Mouse (Mus musculus): ENCODE measurements around the gene Eln. TPM values are rescaled to one million over a fixed set of nuclear protein-coding genes. Genes with fewer than 3 reads are reported as not detected.

Gene Eln
- polyA plus RNA-seq, 1 experiment from 2014 or later = 53.8 TPM

DNA sequence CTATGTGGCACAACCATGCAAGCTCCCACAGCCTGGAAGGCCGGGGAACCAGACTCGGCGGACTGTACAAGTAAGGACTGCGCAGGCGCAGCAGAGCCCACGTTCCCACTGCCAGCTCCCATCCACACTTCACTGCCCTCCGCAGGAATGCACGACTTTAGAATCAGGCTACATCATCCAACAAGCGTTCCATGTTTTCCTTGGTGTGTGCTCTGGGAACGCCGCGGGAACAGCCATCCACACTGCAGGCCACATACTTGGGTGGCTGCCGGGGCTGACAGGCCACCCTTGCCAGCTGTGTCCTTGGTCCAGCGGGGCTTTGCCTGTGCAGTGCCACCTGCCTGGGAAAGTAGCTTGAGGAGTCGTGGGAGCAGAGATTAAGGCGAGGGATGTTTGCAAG lies 18.3 kb upstream of the Eln start:
- Histone ChIP-seq H3K27me3 (peaks cover 2% of the 10 kb centered on the region; the same call in 1 of the 2 replicates), H3K36me3 (no peaks in the 10 kb centered on the region), H3K4me2 (replicated peaks) (no peak overlapping the region), H3K9ac (no peak overlapping the region), H3K27ac (no peak overlapping the region), H3K9me3 (no peaks in the 10 kb centered on the region), H3K4me1 (peaks cover 17% of the 10 kb centered on the region), H3K4me3 (no peak overlapping the region)
- WGBS = 85% methylated on average over 16 of the region's 16 CpGs
- no peak for ATAC-seq (ENCODE audit: low FRiP score, low read depth)

DNA sequence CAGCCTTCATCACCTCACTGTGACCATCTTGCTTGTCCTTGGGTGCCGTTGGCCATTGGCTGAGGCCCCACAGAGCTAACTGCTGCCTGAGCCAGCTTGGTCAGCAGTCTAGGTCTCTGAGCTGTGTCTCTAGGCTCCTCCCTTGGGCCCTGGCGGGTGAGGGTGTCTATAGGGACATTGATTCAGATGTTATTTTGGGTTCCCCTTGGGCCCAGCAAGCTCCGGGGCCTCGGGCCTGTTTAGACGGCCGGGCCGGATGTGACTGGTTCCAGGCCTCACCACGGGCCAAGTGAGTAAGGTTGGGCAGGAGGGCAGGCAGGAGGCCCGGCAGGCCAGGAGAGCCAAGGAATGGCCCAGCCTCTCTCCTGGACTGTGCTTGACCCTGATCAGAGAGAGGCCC lies 16.2 kb upstream of the Eln start:
- 87% methylated on average over 9 of the region's 9 CpGs for WGBS

GRCm38 (mm10) chr5:134761409-134762124 lies 14.4 kb upstream of the Eln start:
- H3K27ac ChIP-seq = peak overlapping the region; percentile 81
- H3K27me3 ChIP-seq = peaks cover under 1% of the 10 kb centered on the region; the same call in 1 of the 2 replicates
- H3K4me3 ChIP-seq = no peak overlapping the region
- WGBS = 47% methylated on average over 18 of the region's 18 CpGs
- H3K4me1 ChIP-seq = peaks cover 17% of the 10 kb centered on the region
- no peak overlapping the region for H3K9ac ChIP-seq
- H3K36me3 ChIP-seq = no peaks in the 10 kb centered on the region
- H3K9me3 ChIP-seq = no peaks in the 10 kb centered on the region
- peak; percentile 79 for ATAC-seq (ENCODE audit: low FRiP score, low read depth)
- H3K4me2 ChIP-seq (replicated peaks) = peak overlapping the region; percentile 21; the same call in 1 of the 2 replicates

More for the DNA sequence above, 16.2 kb upstream of the Eln start:
- no peak overlapping the region for H3K9ac ChIP-seq
- H3K4me3 ChIP-seq = no peak overlapping the region
- no peak for ATAC-seq (ENCODE audit: low FRiP score, low read depth)
- H3K9me3 ChIP-seq = no peaks in the 10 kb centered on the region
- no peaks in the 10 kb centered on the region for H3K36me3 ChIP-seq
- H3K27me3 ChIP-seq = no peaks in the 10 kb centered on the region; the same call in 1 of the 2 replicates
- H3K4me2 ChIP-seq (replicated peaks) = no peak overlapping the region
- H3K4me1 ChIP-seq = peaks cover 17% of the 10 kb centered on the region
- H3K27ac ChIP-seq = no peak overlapping the region

- Histone ChIP-seq H3K9me3 (no peaks in the 10 kb centered on the region), H3K27ac (no peak overlapping the region; the same call in 1 of the 2 replicates), H3K36me3 (no peaks in the 10 kb centered on the region), H3K27me3 (peaks cover 2% of the 10 kb centered on the region; the same call in 1 of the 2 replicates), H3K4me3 (no peak overlapping the region), H3K4me2 (replicated peaks) (no peak overlapping the region), H3K4me1 (peaks cover 17% of the 10 kb centered on the region), H3K9ac (no peak overlapping the region)
- ATAC-seq (ENCODE audit: low FRiP score, low read depth) = no peak
- 28% methylated on average over 13 of the region's 13 CpGs for WGBS
Observed at GRCm38 (mm10) chr5:134756031-134756430, 8.9 kb upstream of the Eln start.

- ATAC-seq (ENCODE audit: low FRiP score, low read depth) = no peak
- 57% methylated on average over 10 of the region's 10 CpGs for WGBS
- H3K27ac ChIP-seq = no peak overlapping the region
- H3K9ac ChIP-seq = no peak overlapping the region
- no peaks in the 10 kb centered on the region for H3K36me3 ChIP-seq
- H3K4me1 ChIP-seq = peaks cover 22% of the 10 kb centered on the region
- no peaks in the 10 kb centered on the region for H3K9me3 ChIP-seq
- H3K4me3 ChIP-seq = no peak overlapping the region
- 0 out of 2 replicates have a peak, but pooled peaks cover 8% of the 10 kb centered on the region for H3K27me3 ChIP-seq
- H3K4me2 ChIP-seq (replicated peaks) = no peak overlapping the region
Observed at GRCm38 (mm10) chr5:134754096-134754495, 7.0 kb upstream of the Eln start.

- 51% methylated on average over 7 of the region's 7 CpGs for WGBS
- no peak for ATAC-seq (ENCODE audit: low FRiP score, low read depth)
Observed at GRCm38 (mm10) chr5:134750469-134750868, 3.3 kb upstream of the Eln start.

DNA sequence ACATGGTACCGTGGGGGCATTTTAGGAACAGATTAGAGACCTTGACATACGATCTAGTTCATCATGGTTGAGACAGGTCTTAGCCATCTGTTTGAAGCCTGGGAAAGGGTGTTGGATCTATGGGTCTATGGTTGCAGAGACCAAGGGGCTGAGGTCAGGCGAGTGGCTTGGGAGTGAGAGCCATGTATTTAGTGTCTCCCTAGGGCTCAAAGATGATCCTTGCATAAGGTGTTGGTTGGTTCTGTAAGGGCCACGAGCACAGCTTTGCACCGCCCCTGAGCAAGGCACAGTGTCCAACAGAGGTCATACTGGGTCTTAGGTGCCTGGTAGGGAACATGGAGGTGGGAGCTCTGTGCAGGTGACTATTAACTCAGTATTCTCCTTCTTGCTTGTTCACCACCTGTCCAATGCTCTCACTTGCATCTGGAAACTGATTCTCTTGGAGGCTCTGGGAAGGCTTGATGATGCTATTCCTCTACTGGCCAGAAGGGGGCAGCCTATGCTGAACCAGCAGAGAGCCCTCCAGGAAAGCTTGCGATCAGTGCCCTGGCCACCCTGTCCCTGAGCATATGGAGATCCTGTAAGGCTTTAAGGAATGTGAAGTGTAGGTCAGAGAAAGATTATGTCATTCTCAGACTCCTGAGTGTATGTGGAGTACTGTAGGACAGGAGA lies 960 bp upstream of the Eln start:
- Histone ChIP-seq H3K9ac (no peak overlapping the region), H3K27ac (peak overlapping the region; percentile 85), H3K36me3 (no peaks in the 10 kb centered on the region), H3K4me3 (peak overlapping the region; percentile 52; the same call in 1 of the 2 replicates), H3K27me3 (peaks cover 27% of the 10 kb centered on the region; the same call in 1 of the 2 replicates), H3K4me2 (replicated peaks) (peak overlapping the region; percentile 83), H3K4me1 (peaks cover 46% of the 10 kb centered on the region), H3K9me3 (no peaks in the 10 kb centered on the region)
- WGBS = 43% methylated on average over 6 of the region's 6 CpGs
- peak; percentile 31 for ATAC-seq (ENCODE audit: low FRiP score, low read depth)

More at GRCm38 (mm10) chr5:134750469-134750868, 3.3 kb upstream of the Eln start:
- peaks cover 40% of the 10 kb centered on the region for H3K4me1 ChIP-seq
- H3K27me3 ChIP-seq = 0 out of 2 replicates have a peak, but pooled peaks cover 15% of the 10 kb centered on the region
- no peaks in the 10 kb centered on the region for H3K9me3 ChIP-seq
- no peak overlapping the region for H3K9ac ChIP-seq
- H3K4me3 ChIP-seq = no peak overlapping the region
- H3K27ac ChIP-seq = peak overlapping the region; percentile 85
- no peaks in the 10 kb centered on the region for H3K36me3 ChIP-seq
- no peak overlapping the region for H3K4me2 ChIP-seq (replicated peaks)

DNA sequence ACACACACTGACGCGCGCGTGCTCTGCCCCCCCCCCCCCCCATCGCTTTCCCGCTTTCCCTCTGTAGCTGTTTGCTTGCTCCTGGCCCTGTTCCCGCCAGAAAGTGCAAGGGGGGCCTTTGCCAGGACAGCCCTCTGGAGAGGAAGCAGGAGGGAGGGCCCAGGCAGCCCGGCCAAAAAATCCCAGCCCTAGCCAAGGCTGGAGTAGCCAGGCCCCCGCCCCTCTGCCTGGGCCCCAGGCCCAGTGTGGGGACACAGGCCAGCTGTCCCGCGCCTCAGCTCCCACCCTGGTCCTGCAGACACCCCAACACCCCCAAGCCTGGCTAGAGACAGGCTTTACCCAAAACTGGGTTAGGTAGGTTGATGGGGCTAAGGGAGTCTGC lies 380 bp upstream of the Eln start:
- H3K4me3 ChIP-seq = peak overlapping the region; percentile 52
- H3K36me3 ChIP-seq = no peaks in the 10 kb centered on the region
- H3K9me3 ChIP-seq = no peaks in the 10 kb centered on the region
- peaks cover 48% of the 10 kb centered on the region for H3K4me1 ChIP-seq
- peak overlapping the region; percentile 76 for H3K9ac ChIP-seq
- H3K27ac ChIP-seq = peak overlapping the region; percentile 85
- 5% methylated on average over 4 of the region's 11 CpGs for WGBS
- peak overlapping the region; percentile 83 for H3K4me2 ChIP-seq (replicated peaks)
- peaks cover 27% of the 10 kb centered on the region; the same call in 1 of the 2 replicates for H3K27me3 ChIP-seq
- peak; percentile 87 for ATAC-seq (ENCODE audit: low FRiP score, low read depth)

DNA sequence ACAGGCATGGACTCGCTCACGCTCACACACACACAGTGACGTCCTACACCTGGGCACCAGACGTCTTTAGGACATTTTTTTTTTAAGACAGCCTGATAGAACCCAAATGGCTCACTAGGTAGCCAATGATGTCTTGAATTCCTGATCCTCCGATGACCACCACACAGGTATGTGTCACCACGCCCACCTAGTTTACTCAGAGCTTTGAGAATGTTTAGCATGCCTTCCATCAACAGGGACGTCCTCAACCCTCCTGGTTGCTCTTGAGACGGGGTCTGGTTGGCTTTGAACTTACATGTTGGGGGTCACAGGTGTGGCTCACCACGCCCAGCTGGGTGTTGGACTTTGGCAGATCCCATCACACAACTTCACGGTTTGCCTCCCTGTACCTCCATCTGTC lies 922 bp downstream of the Eln start:
- H3K36me3 ChIP-seq = no peaks in the 10 kb centered on the region
- WGBS = 67% methylated on average over 10 of the region's 10 CpGs
- H3K4me1 ChIP-seq = peaks cover 58% of the 10 kb centered on the region
- H3K4me3 ChIP-seq = peak overlapping the region; percentile 52
- H3K27ac ChIP-seq = no peak overlapping the region
- H3K9me3 ChIP-seq = no peaks in the 10 kb centered on the region
- no peak overlapping the region for H3K9ac ChIP-seq
- peak overlapping the region; percentile 83 for H3K4me2 ChIP-seq (replicated peaks)
- no peak for ATAC-seq (ENCODE audit: low FRiP score, low read depth)
- peaks cover 27% of the 10 kb centered on the region; the same call in 1 of the 2 replicates for H3K27me3 ChIP-seq

DNA sequence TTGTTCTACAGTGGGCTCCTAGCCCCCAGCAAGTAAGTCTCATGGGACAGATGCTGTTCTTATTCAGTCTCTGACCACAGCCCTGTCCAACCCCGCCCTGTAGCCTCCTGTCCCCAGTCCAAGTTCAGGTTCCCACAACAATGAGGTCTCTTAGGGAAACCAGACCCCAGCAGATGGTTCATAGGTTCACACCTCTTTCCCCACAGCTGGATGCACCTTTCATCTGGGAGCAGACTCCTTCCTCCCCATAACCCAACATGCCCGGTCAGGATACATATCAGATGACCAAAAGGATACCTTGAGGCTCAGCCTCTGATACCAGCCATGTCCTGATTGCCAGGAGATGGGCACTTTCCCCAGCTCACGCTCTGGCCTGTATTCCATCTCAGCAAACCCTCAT lies 1.3 kb downstream of the Eln start:
- no peak overlapping the region for H3K27ac ChIP-seq
- peaks cover 58% of the 10 kb centered on the region for H3K4me1 ChIP-seq
- H3K9ac ChIP-seq = no peak overlapping the region
- peaks cover 27% of the 10 kb centered on the region; the same call in 1 of the 2 replicates for H3K27me3 ChIP-seq
- WGBS = 77% methylated on average over 3 of the region's 3 CpGs
- H3K9me3 ChIP-seq = no peaks in the 10 kb centered on the region
- H3K36me3 ChIP-seq = no peaks in the 10 kb centered on the region
- ATAC-seq (ENCODE audit: low FRiP score, low read depth) = no peak
- H3K4me2 ChIP-seq (replicated peaks) = peak overlapping the region; percentile 83
- H3K4me3 ChIP-seq = peak overlapping the region; percentile 52

- no peaks in the 10 kb centered on the region for H3K9me3 ChIP-seq
- ATAC-seq (ENCODE audit: low FRiP score, low read depth) = no peak
- H3K36me3 ChIP-seq = no peaks in the 10 kb centered on the region
- 89% methylated on average over 3 of the region's 3 CpGs for WGBS
- H3K27ac ChIP-seq = no peak overlapping the region
- peaks cover 27% of the 10 kb centered on the region; the same call in 1 of the 2 replicates for H3K27me3 ChIP-seq
- no peak overlapping the region for H3K9ac ChIP-seq
- peaks cover 56% of the 10 kb centered on the region for H3K4me1 ChIP-seq
- no peak overlapping the region for H3K4me2 ChIP-seq (replicated peaks)
- H3K4me3 ChIP-seq = no peak overlapping the region
Observed at GRCm38 (mm10) chr5:134745000-134745399, 2.1 kb downstream of the Eln start.

DNA sequence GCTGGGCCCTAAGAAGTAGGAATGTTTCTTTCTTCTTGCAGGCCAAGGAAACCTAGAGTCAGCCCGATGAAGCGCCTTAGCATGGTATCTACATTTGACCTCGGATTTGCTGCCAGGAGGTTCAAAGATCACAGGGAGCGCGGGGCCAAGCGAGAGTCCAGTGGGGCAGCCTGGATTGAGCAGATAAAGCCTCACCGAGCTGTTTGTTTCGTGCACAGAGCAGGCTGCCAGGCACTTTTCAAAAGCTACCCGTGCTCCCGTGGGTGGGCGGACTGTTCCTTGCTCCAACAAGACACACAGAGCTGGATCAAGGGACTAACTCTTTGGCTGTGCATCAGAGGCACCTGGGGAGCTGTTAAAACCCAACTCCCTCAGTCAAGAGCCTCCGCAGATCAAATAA lies 3.1 kb downstream of the Eln start:
- Histone ChIP-seq H3K4me1 (peaks cover 56% of the 10 kb centered on the region), H3K4me2 (replicated peaks) (no peak overlapping the region), H3K27ac (no peak overlapping the region), H3K4me3 (no peak overlapping the region), H3K36me3 (no peaks in the 10 kb centered on the region), H3K27me3 (peaks cover 21% of the 10 kb centered on the region; the same call in 1 of the 2 replicates), H3K9ac (no peak overlapping the region), H3K9me3 (no peaks in the 10 kb centered on the region)
- ATAC-seq (ENCODE audit: low FRiP score, low read depth) = no peak
- 65% methylated on average over 12 of the region's 12 CpGs for WGBS

Measured in limb, embryonic 13.5 days (tissue).